Mouse (Mus musculus): ENCODE measurements around the gene Cers5.
"Not testable (repeated sequence)": the region's sequence is repeated elsewhere in the genome, so short reads cannot be mapped to it uniquely, and the experiment has no call there.

Cers5 gene

DNA sequence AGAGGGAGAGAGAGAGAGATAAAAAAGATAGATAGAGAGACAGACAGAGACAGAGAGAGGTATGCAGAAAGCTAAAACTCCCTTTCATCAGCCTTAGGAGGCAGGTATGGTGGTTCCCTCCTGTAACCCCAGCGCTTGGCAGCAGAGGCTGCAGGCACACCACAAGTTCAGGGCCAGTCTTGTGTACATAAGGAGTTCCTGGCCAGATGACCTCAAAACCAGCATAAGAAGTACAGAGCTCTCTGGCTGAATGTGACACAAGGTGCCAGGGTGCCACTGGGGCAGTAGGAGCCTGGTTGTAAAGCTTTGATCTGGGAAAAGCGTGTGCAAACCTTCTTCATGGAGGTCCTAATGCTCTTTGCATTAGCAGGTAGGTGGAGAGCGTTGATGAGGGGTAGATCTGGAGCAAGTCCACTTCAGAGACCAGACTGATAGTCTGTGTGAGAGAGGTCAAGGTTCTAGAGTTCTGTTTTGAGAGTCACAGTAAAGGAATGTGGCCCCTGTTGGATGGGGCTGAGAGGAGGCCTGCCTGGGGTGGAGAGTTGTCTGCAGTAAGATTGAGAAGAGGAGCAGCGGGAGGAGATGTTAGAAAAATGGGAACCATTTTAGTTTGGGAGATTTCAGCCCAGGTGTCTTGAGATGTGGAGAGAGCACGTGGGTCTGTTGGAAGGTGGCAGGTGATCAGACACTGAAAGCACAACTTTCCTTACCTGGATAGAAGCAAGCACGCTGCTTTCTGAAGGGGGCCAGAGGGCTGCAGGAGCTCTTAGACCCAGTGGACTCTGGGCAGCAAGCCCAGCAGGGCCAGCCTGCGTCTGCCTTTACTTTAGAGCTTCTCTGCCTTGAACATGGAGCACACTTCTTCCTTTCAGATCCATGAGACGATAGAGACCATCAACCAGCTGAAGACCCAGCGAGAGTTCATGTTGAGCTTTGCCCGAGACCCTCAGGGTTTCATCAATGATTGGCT, 62.2 kb downstream of the Cers5 start:
- in situ Hi-C loops (cut with MboI, MseI) = no loop called here

GRCm38 (mm10) chr15:99708176-99708575, 64.5 kb downstream of the Cers5 start:
- in situ Hi-C loops (cut with MboI, MseI) = no loop called here

- in situ Hi-C loops (cut with MboI, MseI) = no loop called here
Measured at GRCm38 (mm10) chr15:99705440-99706048, 67.1 kb downstream of the Cers5 start, which contains the start of gene Gm17349. Gene Gm17349, minus strand, starts transcription at chr15:99705490.

GRCm38 (mm10) chr15:99704881-99705280, 67.8 kb downstream of the Cers5 start:
- in situ Hi-C loops (cut with MboI, MseI) = no loop called here

- in situ Hi-C loops (cut with MboI, MseI) = no loop called here
Measured at GRCm38 (mm10) chr15:99704041-99704681, 68.5 kb downstream of the Cers5 start.

GRCm38 (mm10) chr15:99703676-99704040, 69.0 kb downstream of the Cers5 start:
- in situ Hi-C loops (cut with MboI, MseI) = no loop called here

DNA sequence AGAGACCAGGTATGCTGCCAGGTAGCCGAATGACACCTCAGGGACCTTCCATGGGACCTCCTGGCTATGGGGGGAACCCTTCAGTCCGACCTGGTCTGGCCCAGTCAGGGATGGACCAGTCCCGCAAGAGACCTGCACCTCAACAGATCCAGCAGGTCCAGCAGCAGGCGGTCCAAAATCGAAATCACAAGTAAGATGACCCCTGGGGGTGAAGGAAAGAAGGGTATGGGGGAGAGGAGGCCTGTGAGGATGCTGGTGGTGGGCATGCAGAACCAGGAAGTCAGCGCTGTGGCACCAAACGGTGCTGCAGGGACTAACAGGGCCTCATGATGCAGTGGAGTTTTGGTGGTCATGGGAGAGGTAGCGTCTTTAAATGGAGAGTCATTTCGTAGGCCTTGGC, 69.6 kb downstream of the Cers5 start:
- in situ Hi-C loops (cut with MboI, MseI) = no loop called here

DNA sequence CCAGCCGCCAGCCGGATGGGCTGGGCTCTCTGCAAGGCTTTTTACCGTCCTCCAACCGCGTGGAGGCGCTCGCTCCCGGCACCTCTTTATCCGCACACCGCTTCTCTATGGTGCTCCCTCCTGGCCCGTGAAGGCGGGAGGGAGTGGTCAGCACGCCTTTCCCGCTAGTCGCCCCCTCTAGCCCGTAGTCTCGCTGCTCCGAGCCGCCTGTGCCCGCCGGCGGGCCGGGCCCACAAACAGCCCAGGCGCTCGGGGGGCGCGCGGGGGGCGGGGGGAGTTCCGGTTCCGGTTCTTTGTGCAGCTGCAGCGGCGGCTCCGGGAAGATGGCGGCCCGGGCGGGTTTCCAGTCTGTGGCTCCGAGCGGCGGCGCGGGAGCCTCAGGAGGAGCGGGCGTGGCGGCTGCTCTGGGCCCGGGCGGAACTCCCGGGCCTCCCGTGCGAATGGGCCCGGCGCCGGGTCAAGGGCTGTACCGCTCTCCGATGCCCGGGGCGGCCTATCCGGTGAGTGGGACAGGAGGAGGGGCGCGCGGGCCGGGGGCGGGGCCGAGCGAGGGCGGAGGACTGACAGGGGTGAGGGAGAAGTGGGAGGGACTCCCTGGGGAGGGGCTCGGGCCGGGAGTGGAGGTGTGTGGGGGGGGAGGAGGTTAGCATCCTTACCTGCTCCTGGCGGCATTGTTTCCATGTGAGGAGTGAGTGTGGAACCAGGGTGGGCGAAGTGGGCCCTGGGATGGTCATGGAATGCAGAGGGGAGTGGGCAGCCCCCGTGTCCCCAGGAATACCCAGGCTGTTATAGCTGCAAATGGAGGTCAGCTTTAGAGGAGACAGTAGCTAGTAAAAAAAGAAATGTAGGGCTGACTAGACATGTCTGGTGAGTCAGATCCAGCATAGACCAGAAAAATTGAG, 70.4 kb downstream of the Cers5 start, which contains the start of gene Smarcd1:
TSS of gene Smarcd1 (plus strand) at position 131 of the 902 bp plus-strand sequence.
- in situ Hi-C loops (cut with MboI, MseI) = no loop called here

GRCm38 (mm10) chr15:99701640-99701998, 71.1 kb downstream of the Cers5 start:
- in situ Hi-C loops (cut with MboI, MseI) = not testable (repeated sequence)

GRCm38 (mm10) chr15:99700219-99701106, 72.2 kb downstream of the Cers5 start:
- in situ Hi-C loops (cut with MboI, MseI) = no loop called here

DNA sequence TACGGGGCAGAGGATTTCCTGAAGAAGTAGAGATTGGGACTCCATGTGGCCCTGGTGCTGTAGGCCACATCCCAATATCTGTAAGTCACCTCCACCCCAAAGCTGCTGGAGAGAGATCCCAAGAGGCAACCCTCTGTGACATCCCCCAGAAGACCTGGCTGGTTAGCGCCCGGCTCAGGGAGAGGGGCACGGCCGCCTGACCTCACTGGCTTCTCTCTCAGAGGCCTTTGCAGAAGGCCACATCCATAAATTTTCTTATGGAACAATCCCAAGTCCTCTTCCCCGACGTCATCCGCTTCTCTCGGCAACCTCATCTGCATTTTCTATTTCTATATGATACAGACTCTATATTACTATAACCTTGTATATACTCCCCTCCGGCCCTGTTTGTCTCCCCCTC, 73.0 kb downstream of the Cers5 start:
- in situ Hi-C loops (cut with MboI, MseI) = no loop called here

GRCm38 (mm10) chr15:99698533-99699085, 74.1 kb downstream of the Cers5 start:
- in situ Hi-C loops (cut with MboI, MseI) = no loop called here

DNA sequence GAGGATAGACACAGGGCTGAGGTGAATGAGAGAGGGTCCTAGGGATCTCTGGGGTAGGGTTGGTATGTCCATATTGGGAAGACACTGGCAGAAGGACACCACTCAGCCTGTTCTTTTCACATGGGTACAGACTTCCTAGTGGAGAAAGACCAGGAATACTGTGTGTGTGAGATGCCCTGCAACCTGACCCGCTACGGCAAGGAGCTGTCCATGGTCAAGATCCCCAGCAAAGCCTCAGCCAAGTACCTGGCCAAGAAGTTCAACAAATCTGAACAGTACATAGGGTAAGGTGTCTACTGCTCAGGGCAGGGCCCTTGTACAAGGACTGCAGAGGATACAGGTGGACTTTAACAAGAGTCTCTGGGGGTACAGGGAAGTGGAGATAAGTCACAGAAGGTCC, 75.4 kb downstream of the Cers5 start:
- in situ Hi-C loops (cut with MboI, MseI) = no loop called here

DNA sequence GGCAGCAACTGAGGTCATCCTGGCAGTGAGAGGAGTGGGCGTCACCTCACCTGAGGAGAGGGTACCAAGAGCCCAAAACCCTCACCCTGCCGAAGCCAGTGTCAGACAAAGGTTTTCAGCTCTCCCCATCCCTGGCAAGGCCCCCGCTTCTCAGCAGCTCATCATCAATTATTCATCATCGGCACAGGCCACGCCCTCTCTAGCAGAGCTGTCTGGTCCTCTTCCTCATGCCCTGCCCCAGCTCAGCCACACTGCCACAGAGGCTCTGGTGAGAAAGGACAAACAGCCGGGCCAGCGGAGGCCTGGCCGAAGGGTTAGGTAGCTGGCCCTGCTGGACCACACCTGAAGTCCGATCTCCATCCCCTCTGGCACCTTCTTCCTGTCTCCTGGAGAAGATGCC, 80.7 kb downstream of the Cers5 start:
- in situ Hi-C loops (cut with MboI, MseI) = no loop called here

DNA sequence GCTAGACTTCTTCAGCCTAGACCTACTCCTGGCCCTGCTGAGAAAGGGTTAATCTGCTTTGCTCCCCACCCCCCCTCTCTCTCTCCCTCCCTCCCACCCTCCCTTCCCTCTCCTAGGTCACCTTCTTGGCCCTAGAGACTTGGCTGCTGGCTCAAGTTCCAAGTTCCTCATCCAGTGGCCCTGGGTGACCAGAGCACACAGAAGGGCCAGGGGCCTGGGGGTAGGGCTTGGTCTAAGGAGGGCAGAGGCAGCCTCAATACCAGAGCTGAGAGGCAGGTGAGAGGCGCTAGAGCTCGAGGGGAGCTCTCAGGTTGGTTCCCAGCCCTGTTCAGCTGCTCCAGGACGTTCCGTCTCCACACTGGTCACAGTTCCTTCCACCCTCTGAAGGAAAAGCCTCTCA, 81.8 kb downstream of the Cers5 start:
- in situ Hi-C loops (cut with MboI, MseI) = no loop called here

- in situ Hi-C loops (cut with MboI, MseI) = loop anchor here (10.0 kb wide), 1 partner anchor 184 kb away; no protein-coding TSS in a partner anchor
Measured at GRCm38 (mm10) chr15:99688712-99689111, 84.0 kb downstream of the Cers5 start.

Measured in T-helper 1 cell (primary cell).